Mouse (Mus musculus): Measurements from ENCODE around the gene Trim27. TPM values are rescaled to one million over a fixed set of nuclear protein-coding genes. Genes with fewer than 3 reads are reported as not detected.

Gene Trim27
- 80.0 TPM for total RNA-seq (2023)

DNA sequence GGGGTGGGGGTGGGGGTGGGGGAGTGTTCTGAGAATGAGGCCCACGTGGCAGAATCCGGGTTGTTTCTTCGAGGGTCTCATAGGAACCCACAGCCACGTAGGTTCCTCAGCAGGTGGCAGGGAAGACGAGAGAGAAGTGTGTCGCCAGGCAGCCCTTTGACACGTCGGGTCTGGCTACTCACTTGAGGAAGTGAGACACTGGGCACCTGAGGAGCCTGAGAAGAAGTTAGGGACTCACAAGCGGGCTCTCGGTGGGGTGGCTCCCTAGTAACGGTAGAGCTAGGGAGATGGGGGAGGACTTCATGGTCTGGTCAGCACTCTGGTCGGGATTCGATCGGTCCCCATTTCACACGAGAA, at the start of gene Trim27:
Gene Trim27, plus strand, starts transcription at position 79 of the 357 bp plus-strand sequence.

GRCm38 (mm10) chr13:21145767-21146166, 33.5 kb upstream of the Trim27 start, which contains the start of gene Olfr1368:
Gene Olfr1368 (minus strand): TSS chr13:21145867.

Other genes starting within 250 kb of the Trim27 start
- not detected for gene Olfr1370, start 104.5 kb upstream of the Trim27 start, total RNA-seq (2023)
- gene Olfr1369-ps1, start 68.0 kb upstream of the Trim27 start, total RNA-seq (2023): 0.27 TPM
- not detected for gene Olfr263, start 49.8 kb upstream of the Trim27 start, total RNA-seq (2023)
- not detected for gene Olfr1368, start 33.6 kb upstream of the Trim27 start, total RNA-seq (2023)
- gene Gpx5, start 113.3 kb downstream of the Trim27 start, total RNA-seq (2023): not detected
- gene Gpx6, start 132.7 kb downstream of the Trim27 start, total RNA-seq (2023): not detected
- gene Olfr1367, start 167.5 kb downstream of the Trim27 start, total RNA-seq (2023): not detected
- 6.0 TPM for gene Zscan12, start 183.4 kb downstream of the Trim27 start, total RNA-seq (2023)
- gene Zkscan3, start 223.3 kb downstream of the Trim27 start, total RNA-seq (2023): 57.3 TPM

All from CD4-positive naive resting alpha-beta T cell, adult 57 days (primary cell).